Mouse (Mus musculus) heart, postnatal 0 days (tissue): Measurements from ENCODE around the gene Kdm6b. TPM values are rescaled to one million over a fixed set of nuclear protein-coding genes. Genes with fewer than 3 reads are reported as not detected.
A peak's percentile ranks its signal among the peaks of the same experiment; 100 is the strongest.

Source experiments
- ATAC-seq: fragments of 200-750 bp; cut with Nextera tagmentation; 2 replicates; pipeline ENCODE4 v1.8.0; 2017; ENCODE audit warnings: low read depth, moderate number of reproducible peaks, moderate library complexity; ENCODE audit not compliant: insufficient read depth
- DNase-seq: peaks from one replicate; pipeline ENCODE4 v3.0.0-alpha.2; 2016; ENCODE audit warnings: low spot score
- H3K27ac ChIP-seq: fragments of 300-500 bp; sonication (generic); 2 replicates; pipeline ENCODE4 v1.5.1; 2014; ENCODE audit warnings: low read depth, mild to moderate bottlenecking
- H3K27me3 ChIP-seq: fragments of 300-500 bp; sonication (generic); 2 replicates; pipeline ENCODE4 v1.6.1; 2014; ENCODE audit warnings: low read length, mixed read lengths; ENCODE audit not compliant: control insufficient read depth, insufficient read depth
- H3K36me3 ChIP-seq: fragments of 300-500 bp; sonication (generic); replicated peaks from 2 replicates; pipeline ENCODE4 v1.6.1; 2014; ENCODE audit warnings: low read length, mixed read lengths; ENCODE audit not compliant: control insufficient read depth, insufficient read depth
- H3K4me1 ChIP-seq: fragments of 300-500 bp; sonication (generic); 2 replicates; pipeline ENCODE4 v1.6.1; 2014; ENCODE audit warnings: antibody characterized with exemption; ENCODE audit not compliant: control insufficient read depth, insufficient read depth
- H3K4me2 ChIP-seq: fragments of 300-500 bp; sonication (generic); 2 replicates; pipeline ENCODE4 v1.6.1; 2014; ENCODE audit warnings: low read depth, mild to moderate bottlenecking, low read length, moderate library complexity
- H3K4me3 ChIP-seq: fragments of 300-500 bp; sonication (generic); 2 replicates; pipeline ENCODE4 v1.5.1; 2014; ENCODE audit warnings: low read depth, low read length
- H3K9ac ChIP-seq: fragments of 300-500 bp; sonication (generic); replicated peaks from 2 replicates; pipeline ENCODE4 v1.6.1; 2014; ENCODE audit warnings: low read depth, low read length, mixed read lengths
- H3K9me3 ChIP-seq: fragments of 300-500 bp; sonication (generic); replicated peaks from 2 replicates; pipeline ENCODE4 v1.6.1; 2016; ENCODE audit warnings: low read length; ENCODE audit not compliant: control insufficient read depth
- CTCF ChIP-seq: IDR thresholded peaks from 2 replicates; pipeline ENCODE4 v1.5.1; 2016; ENCODE audit warnings: antibody characterized with exemption, control low read depth, low read depth
- EP300 ChIP-seq: IDR thresholded peaks from 2 replicates; pipeline ENCODE4 v1.6.1; 2016; ENCODE audit warnings: antibody characterized with exemption, low read depth
- WGBS: fragments of 180-500 bp; shearing (Covaris S2); extraction: QIAGEN DNeasy Blood & Tissue Kit; methylation state at CpG from one replicate; pipeline ENCODE4 v1.1.7; 2014; 5-methylcytosine and 5-hydroxymethylcytosine counted together
- polyA plus RNA-seq: library from polyadenylated mRNA; unstranded; fragments of >200 nt; fragmentation: Nextera tagmentation; extraction: Ambion mirVana; gene quantifications from 2 replicates; pipeline ENCODE4 v1.2.1, GENCODE M21; 2015
- total RNA-seq: library from RNA; depleted of rRNA; stranded (reverse); fragments of >200 nt; gene quantifications from 2 replicates; pipeline ENCODE4 v1.2.3, GENCODE M21; 2014; ENCODE audit warnings: low replicate concordance

The Kdm6b gene
- total and polyA plus RNA-seq, 2 experiments from 2014 or later: 10.0 to 23.6 TPM

GRCm38 (mm10) chr11:69431829-69432639 lies 18.6 kb upstream of the Kdm6b start:
- WGBS: 35% methylated on average over 11 of the region's 11 CpGs
- peak; percentile 81 for ATAC-seq

GRCm38 (mm10) chr11:69430631-69431030 lies 17.2 kb upstream of the Kdm6b start:
- H3K4me3 ChIP-seq: no peak overlapping the region
- TF ChIP-seq EP300: no peak
- no peak for TF ChIP-seq CTCF
- H3K9ac ChIP-seq: no peak overlapping the region
- no peaks in the 10 kb centered on the region for H3K9me3 ChIP-seq
- no peak overlapping the region for H3K27ac ChIP-seq
- WGBS: 85% methylated on average over 15 of the region's 15 CpGs
- no peak for ATAC-seq
- H3K4me1 ChIP-seq: no peaks in the 10 kb centered on the region
- H3K27me3 ChIP-seq: no peaks in the 10 kb centered on the region
- no peak overlapping the region for H3K4me2 ChIP-seq
- no peak for DNase-seq
- H3K36me3 ChIP-seq: no peaks in the 10 kb centered on the region

More at GRCm38 (mm10) chr11:69431829-69432639, 18.6 kb upstream of the Kdm6b start:
- TF ChIP-seq CTCF: peak; percentile 87
- no peak for TF ChIP-seq EP300
- no peaks in the 10 kb centered on the region for H3K36me3 ChIP-seq
- no peak overlapping the region for H3K9ac ChIP-seq
- no peak overlapping the region for H3K4me2 ChIP-seq
- no peak overlapping the region for H3K4me3 ChIP-seq
- no peaks in the 10 kb centered on the region for H3K27me3 ChIP-seq
- DNase-seq: peak; percentile 89
- no peaks in the 10 kb centered on the region for H3K4me1 ChIP-seq
- no peaks in the 10 kb centered on the region for H3K9me3 ChIP-seq
- no peak overlapping the region for H3K27ac ChIP-seq

GRCm38 (mm10) chr11:69429313-69429712 lies 15.8 kb upstream of the Kdm6b start:
- H3K27ac ChIP-seq: no peak overlapping the region
- H3K4me2 ChIP-seq: no peak overlapping the region
- no peaks in the 10 kb centered on the region for H3K4me1 ChIP-seq
- no peaks in the 10 kb centered on the region for H3K36me3 ChIP-seq
- WGBS: 25% methylated on average over 2 of the region's 2 CpGs
- no peak overlapping the region for H3K9ac ChIP-seq
- no peak for DNase-seq
- no peak for TF ChIP-seq EP300
- ATAC-seq: no peak
- H3K27me3 ChIP-seq: no peaks in the 10 kb centered on the region
- H3K4me3 ChIP-seq: no peak overlapping the region
- H3K9me3 ChIP-seq: no peaks in the 10 kb centered on the region

- no peak overlapping the region for H3K27ac ChIP-seq
- 0 out of 2 replicates have a peak, but pooled peaks have one; percentile 38 for ATAC-seq
- H3K9me3 ChIP-seq: no peaks in the 10 kb centered on the region
- H3K9ac ChIP-seq: no peak overlapping the region
- no peak for DNase-seq
- H3K4me2 ChIP-seq: no peak overlapping the region
- no peaks in the 10 kb centered on the region for H3K4me1 ChIP-seq
- no peaks in the 10 kb centered on the region for H3K36me3 ChIP-seq
- no peak overlapping the region for H3K4me3 ChIP-seq
- H3K27me3 ChIP-seq: no peaks in the 10 kb centered on the region
- no peak for TF ChIP-seq CTCF
- TF ChIP-seq EP300: no peak
- 29% methylated on average over 4 of the region's 4 CpGs for WGBS
Measured at GRCm38 (mm10) chr11:69428751-69429150, 15.3 kb upstream of the Kdm6b start.

GRCm38 (mm10) chr11:69426246-69426645 lies 12.8 kb upstream of the Kdm6b start:
- Histone ChIP-seq H3K9me3 (no peaks in the 10 kb centered on the region), H3K36me3 (no peaks in the 10 kb centered on the region), H3K4me2 (no peak overlapping the region), H3K4me3 (no peak overlapping the region), H3K4me1 (no peaks in the 10 kb centered on the region), H3K27ac (no peak overlapping the region), H3K9ac (no peak overlapping the region), H3K27me3 (peaks cover 7% of the 10 kb centered on the region; the same call in 1 of the 2 replicates)
- TF ChIP-seq EP300: no peak
- TF ChIP-seq CTCF: no peak
- DNase-seq: no peak
- no peak for ATAC-seq
- 66% methylated on average over 2 of the region's 2 CpGs for WGBS
